Mouse (Mus musculus) limb, embryonic 11.5 days (tissue): ENCODE results near the gene Npm1. TPM values are rescaled to one million over a fixed set of nuclear protein-coding genes. Genes with fewer than 3 reads are reported as not detected.

Experiments used
- ATAC-seq: fragments of 200-750 bp; cut with Nextera tagmentation; 2 replicates; pipeline ENCODE4 v1.8.0; 2017; ENCODE audit warnings: low read depth; ENCODE audit not compliant: insufficient number of reproducible peaks, low FRiP score, low TSS enrichment
- DNase-seq: peaks from one replicate; pipeline ENCODE4 v3.0.0-alpha.2; 2015; ENCODE audit warnings: low spot score
- H3K27ac ChIP-seq: fragments of 300-500 bp; sonication (generic); replicated peaks from 2 replicates; pipeline ENCODE4 v1.5.1; 2014; ENCODE audit warnings: low read depth, mild to moderate bottlenecking, low read length
- H3K27me3 ChIP-seq: fragments of 300-500 bp; sonication (generic); 2 replicates; pipeline ENCODE4 v1.6.1; 2014; ENCODE audit warnings: mild to moderate bottlenecking, low read length, mixed read lengths; ENCODE audit not compliant: control insufficient read depth, insufficient read depth
- H3K36me3 ChIP-seq: fragments of 300-500 bp; sonication (generic); 2 replicates; pipeline ENCODE4 v1.6.1; 2014; ENCODE audit warnings: mild to moderate bottlenecking, low read length, moderate library complexity, mixed read lengths; ENCODE audit not compliant: control insufficient read depth, insufficient read depth
- H3K4me1 ChIP-seq: fragments of 300-500 bp; sonication (generic); 2 replicates; pipeline ENCODE4 v1.6.1; 2014; ENCODE audit warnings: low read length, mixed read lengths; ENCODE audit not compliant: control insufficient read depth, insufficient read depth
- H3K4me2 ChIP-seq: fragments of 300-500 bp; sonication (generic); 2 replicates; pipeline ENCODE4 v1.6.1; 2014; ENCODE audit warnings: low read depth, mild to moderate bottlenecking, moderate library complexity; ENCODE audit not compliant: severe bottlenecking
- H3K4me3 ChIP-seq: fragments of 300-500 bp; sonication (generic); 2 replicates; pipeline ENCODE4 v1.5.1; 2014; ENCODE audit warnings: low read depth, low read length
- H3K9ac ChIP-seq: fragments of 300-500 bp; sonication (generic); 2 replicates; pipeline ENCODE4 v1.6.1; 2014; ENCODE audit warnings: mild to moderate bottlenecking, low read length
- H3K9me3 ChIP-seq: fragments of 300-500 bp; sonication (generic); 2 replicates; pipeline ENCODE4 v1.6.1; 2016; ENCODE audit warnings: low read length; ENCODE audit not compliant: control insufficient read depth
- WGBS: fragments of 180-500 bp; shearing (Covaris S2); extraction: QIAGEN DNeasy Blood & Tissue Kit; methylation state at CpG from one replicate; pipeline ENCODE4 v1.1.7; 2014; 5-methylcytosine and 5-hydroxymethylcytosine counted together
- polyA plus RNA-seq: library from polyadenylated mRNA; unstranded; fragments of >200 nt; fragmentation: Nextera tagmentation; extraction: Ambion mirVana; gene quantifications from 2 replicates; pipeline ENCODE4 v1.2.1, GENCODE M21; 2014

The Npm1 gene
- 1,519 and 1,530 TPM in 2 replicates for polyA plus RNA-seq

- Histone ChIP-seq H3K4me3 (peak within 1 kb of the TSS; percentile 82), H3K4me2 (peak within 1 kb of the TSS; percentile 91), H3K9ac (peak within 1 kb of the TSS; percentile 91), H3K27me3 (no peaks in the 10 kb centered on the region), H3K36me3 (peaks cover 6% of the 10 kb centered on the region), H3K9me3 (no peaks in the 10 kb centered on the region), H3K4me1 (no peaks in the 10 kb centered on the region), H3K27ac (peak within 1 kb of the TSS; percentile 68)
- peak; percentile 96 for ATAC-seq
- 2% methylated on average over 49 of the region's 49 CpGs for WGBS
- DNase-seq, result peak; percentile 100
Observed at GRCm38 (mm10) chr11:33162998-33163506, at the start of gene Npm1. Gene Npm1 (minus strand): TSS chr11:33163206.

- Histone ChIP-seq H3K4me1 (peaks cover 9% of the 10 kb centered on the region; the same call in 1 of the 2 replicates), H3K36me3 (no peaks in the 10 kb centered on the region)
- WGBS, result 69% methylated on average over 2 of the region's 2 CpGs
Observed at GRCm38 (mm10) chr11:33207411-33207810, 44.4 kb upstream of the Npm1 start.

GRCm38 (mm10) chr11:33204966-33205365 is 42.0 kb upstream of the Npm1 start:
- H3K9me3 ChIP-seq, result no peaks in the 10 kb centered on the region
- 7% methylated on average over 3 of the region's 3 CpGs for WGBS
- H3K36me3 ChIP-seq, result no peaks in the 10 kb centered on the region
- H3K9ac ChIP-seq, result no peak overlapping the region
- H3K27ac ChIP-seq, result no peak overlapping the region
- H3K4me1 ChIP-seq, result peaks cover 19% of the 10 kb centered on the region
- no peak overlapping the region for H3K4me3 ChIP-seq
- no peak for ATAC-seq
- peaks cover 73% of the 10 kb centered on the region for H3K27me3 ChIP-seq
- DNase-seq, result peak; percentile 47
- H3K4me2 ChIP-seq, result no peak overlapping the region

More at GRCm38 (mm10) chr11:33207411-33207810, 44.4 kb upstream of the Npm1 start:
- no peak for DNase-seq
- no peak for ATAC-seq
- H3K4me3 ChIP-seq, result no peak overlapping the region
- peaks cover 49% of the 10 kb centered on the region for H3K27me3 ChIP-seq
- no peak overlapping the region for H3K27ac ChIP-seq
- H3K9ac ChIP-seq, result no peak overlapping the region
- no peak overlapping the region for H3K4me2 ChIP-seq
- no peaks in the 10 kb centered on the region for H3K9me3 ChIP-seq

- Histone ChIP-seq H3K9ac (no peak overlapping the region), H3K4me3 (no peak overlapping the region), H3K36me3 (no peaks in the 10 kb centered on the region), H3K27me3 (peaks cover 76% of the 10 kb centered on the region), H3K27ac (no peak overlapping the region), H3K4me2 (no peak overlapping the region), H3K4me1 (peaks cover 19% of the 10 kb centered on the region), H3K9me3 (no peaks in the 10 kb centered on the region)
- no peak for ATAC-seq
- 1% methylated on average over 18 of the region's 18 CpGs for whole genome bisulfite sequencing
- peak; percentile 59 for DNase-seq
Observed at GRCm38 (mm10) chr11:33204329-33204705, 41.3 kb upstream of the Npm1 start.

- H3K4me1 ChIP-seq, result peaks cover 19% of the 10 kb centered on the region
- ATAC-seq, result no peak
- peaks cover 83% of the 10 kb centered on the region for H3K27me3 ChIP-seq
- H3K4me2 ChIP-seq, result peak within 1 kb of the TSS; percentile 37
- no peak within 1 kb of the TSS for H3K9ac ChIP-seq
- H3K27ac ChIP-seq, result no peak within 1 kb of the TSS
- H3K36me3 ChIP-seq, result no peaks in the 10 kb centered on the region
- WGBS, result under 1% methylated on average over 76 of the region's 81 CpGs
- H3K4me3 ChIP-seq, result peak within 1 kb of the TSS; percentile 22
- H3K9me3 ChIP-seq, result no peaks in the 10 kb centered on the region
- peak; percentile 71 for DNase-seq
Observed at GRCm38 (mm10) chr11:33203383-33204328, 40.6 kb upstream of the Npm1 start, which contains the start of gene Tlx3. Gene Tlx3 (minus strand): TSS chr11:33203589.

- Histone ChIP-seq H3K36me3 (no peaks in the 10 kb centered on the region), H3K9me3 (no peaks in the 10 kb centered on the region), H3K4me1 (peaks cover 19% of the 10 kb centered on the region), H3K9ac (no peak overlapping the region), H3K4me2 (peak overlapping the region; percentile 37), H3K4me3 (peak overlapping the region; percentile 22), H3K27ac (no peak overlapping the region), H3K27me3 (peaks cover 88% of the 10 kb centered on the region)
- 1% methylated on average over 47 of the region's 47 CpGs for WGBS
- no peak for ATAC-seq
- peak; percentile 54 for DNase-seq
Observed at GRCm38 (mm10) chr11:33202972-33203371, 40.0 kb upstream of the Npm1 start.

GRCm38 (mm10) chr11:33202296-33202695 is 39.3 kb upstream of the Npm1 start:
- H3K4me1 ChIP-seq, result peaks cover 19% of the 10 kb centered on the region
- H3K9me3 ChIP-seq, result no peaks in the 10 kb centered on the region; the same call in 1 of the 2 replicates
- 1% methylated on average over 37 of the region's 37 CpGs for WGBS
- H3K9ac ChIP-seq, result no peak overlapping the region
- no peak for ATAC-seq
- 0 out of 2 replicates have a peak overlapping the region, but pooled peaks have one; percentile 6 for H3K4me3 ChIP-seq
- peak; percentile 58 for DNase-seq
- H3K36me3 ChIP-seq, result no peaks in the 10 kb centered on the region
- no peak overlapping the region for H3K4me2 ChIP-seq
- H3K27ac ChIP-seq, result no peak overlapping the region
- peaks cover 92% of the 10 kb centered on the region for H3K27me3 ChIP-seq

GRCm38 (mm10) chr11:33201626-33202010 is 38.6 kb upstream of the Npm1 start:
- Histone ChIP-seq H3K27ac (no peak overlapping the region), H3K27me3 (peaks cover 96% of the 10 kb centered on the region), H3K9ac (no peak overlapping the region), H3K36me3 (no peaks in the 10 kb centered on the region), H3K4me2 (peak overlapping the region; percentile 49), H3K9me3 (no peaks in the 10 kb centered on the region; the same call in 1 of the 2 replicates), H3K4me1 (peaks cover 19% of the 10 kb centered on the region), H3K4me3 (peak overlapping the region; percentile 22)
- no peak for ATAC-seq
- no peak for DNase-seq
- WGBS, result 3% methylated on average over 19 of the region's 19 CpGs
